8 mouse cellular contexts compared by ENCODE assay signal in genomic region chr1:88276524-88277097, GRCm38 (mm10). TPM values are rescaled to one million over a fixed set of nuclear protein-coding genes. Genes with fewer than 3 reads are reported as not detected.
DNase-seq lines count a peak whose midpoint lies in the region; ATAC-seq and TF ChIP-seq lines count a peak whose summit lies in the region.

No protein-coding gene starts in this region.

- H3K4me2 ChIP-seq in hindbrain, embryonic 14.5 days (replicated peaks): peak overlapping the region; percentile 52

- H3K9ac ChIP-seq in hindbrain, embryonic 14.5 days: peak overlapping the region; percentile 64

- no peak overlapping the region; the same call in 1 of the 2 replicates for H3K27ac ChIP-seq in left cerebral cortex, adult 2 months
- no peak overlapping the region for H3K27ac ChIP-seq in cortical plate, adult 2 months (ENCODE audit: insufficient read depth, low read length)
- H3K27ac ChIP-seq in hindbrain, embryonic 14.5 days: peak overlapping the region; percentile 38

- H3K4me3 ChIP-seq in left cerebral cortex, adult 2 months: peak overlapping the region; percentile 51
- peak overlapping the region; percentile 52 for H3K4me3 ChIP-seq in cortical plate, adult 2 months (ENCODE audit: insufficient read depth, low read length)
- H3K4me3 ChIP-seq in hindbrain, embryonic 14.5 days (replicated peaks; ENCODE audit: low read length): peak overlapping the region; percentile 42
- H3K4me3 ChIP-seq in megakaryocyte, embryonic 14.5 days (replicated peaks): peak overlapping the region; percentile 90

- H3K9me3 ChIP-seq in hindbrain, embryonic 14.5 days (ENCODE audit: control insufficient read depth, low read length): peaks cover 4% of the 10 kb centered on the region; the same call in 1 of the 2 replicates
- peaks cover 5% of the 10 kb centered on the region; the same call in 1 of the 2 replicates for H3K9me3 ChIP-seq in megakaryocyte, embryonic 14.5 days

- H3K27me3 ChIP-seq in hindbrain, embryonic 14.5 days (ENCODE audit: control insufficient read depth, insufficient read depth, low read length): no peaks in the 10 kb centered on the region
- no peaks in the 10 kb centered on the region for H3K27me3 ChIP-seq in megakaryocyte, embryonic 14.5 days (replicated peaks)

- intact Hi-C loops in left cerebral cortex, adult 2 months (cut with DNase I): no loop called here
- intact Hi-C loops in left cerebral cortex, postnatal 14 days (cut with DNase I): no loop called here

- DNase-seq in left cerebral cortex, adult 2 months (ENCODE audit: extremely low spot score in 1 of 2, low spot score in 2 of 2): no peak
- no peak for DNase-seq in left cerebral cortex, postnatal 14 days (ENCODE audit: low spot score in 2 of 2)
- DNase-seq in hindbrain, embryonic 14.5 days (ENCODE audit: low spot score): peak; percentile 69
- no peak for DNase-seq in retina, postnatal 1 day
- DNase-seq in right cerebral cortex, postnatal 14 days: no peak
- DNase-seq in yolk sac, embryonic 10.5 days (ENCODE audit: low spot score): no peak

- peak; percentile 37 for ATAC-seq in hindbrain, embryonic 14.5 days (ENCODE audit: low FRiP score)

- peaks cover 13% of the 10 kb centered on the region for H3K36me3 ChIP-seq in hindbrain, embryonic 14.5 days (replicated peaks; ENCODE audit: control insufficient read depth, insufficient read depth)
- H3K36me3 ChIP-seq in megakaryocyte, embryonic 14.5 days (replicated peaks; ENCODE audit: low read length): peaks cover 45% of the 10 kb centered on the region

- TF ChIP-seq CTCF in left cerebral cortex, adult 2 months (IDR thresholded peaks at IDR 0.05): no peak
- TF ChIP-seq CTCF in cortical plate, adult 2 months (IDR thresholded peaks at IDR 0.05; ENCODE audit: extremely low read depth, insufficient read depth, low read length): no peak

- no peak for TF ChIP-seq POLR2A in cortical plate, adult 2 months (IDR thresholded peaks at IDR 0.05; ENCODE audit: extremely low read depth, insufficient read depth, low read length)

- peaks cover 1% of the 10 kb centered on the region; the same call in 1 of the 2 replicates for H3K4me1 ChIP-seq in cortical plate, adult 2 months (ENCODE audit: control insufficient read depth, insufficient read depth, low read length)
- H3K4me1 ChIP-seq in hindbrain, embryonic 14.5 days (replicated peaks; ENCODE audit: control insufficient read depth, insufficient read depth, low read length): peaks cover 20% of the 10 kb centered on the region
- H3K4me1 ChIP-seq in megakaryocyte, embryonic 14.5 days: peaks cover 69% of the 10 kb centered on the region

- WGBS in hindbrain, embryonic 14.5 days: 29% methylated on average over 10 of the region's 10 CpGs

RNA-seq across cellular contexts. Expression of gene Hjurp, which starts 0.8 kb away (rescaled TPM):
- 10 to 100 TPM; 45.8 to 47.2 TPM for total RNA-seq in left cerebral cortex, adult 2 months (2021)
- total RNA-seq in left cerebral cortex, postnatal 14 days (2021): 10 to 100 TPM; 36.8 to 38.3 TPM
- 60.9 and 61.0 TPM in 2 replicates for polyA plus RNA-seq in cortical plate, adult 2 months (2012; rRNA removed)
- polyA plus RNA-seq in hindbrain, embryonic 14.5 days (2014; fragmentation: Nextera tagmentation; extraction: Ambion mirVana): 64.1 and 64.5 TPM in 2 replicates
- polyA plus RNA-seq in megakaryocyte, embryonic 14.5 days (2012; ENCODE audit: insufficient read depth, low replicate concordance): 2.4 and 4.0 TPM in 2 replicates

RNA-seq across cellular contexts. Expression of gene Trpm8, which starts 0.8 kb away (rescaled TPM):
- total RNA-seq in left cerebral cortex, adult 2 months (2021): under 1 TPM; 0.23 to 0.26 TPM
- total RNA-seq in left cerebral cortex, postnatal 14 days (2021): under 1 TPM; 0.61 to 0.68 TPM
- 0.02 and 0.04 TPM in 2 replicates for polyA plus RNA-seq in cortical plate, adult 2 months (2012; rRNA removed)
- polyA plus RNA-seq in hindbrain, embryonic 14.5 days (2014; fragmentation: Nextera tagmentation; extraction: Ambion mirVana): 0.10 and 0.17 TPM in 2 replicates
- polyA plus RNA-seq in megakaryocyte, embryonic 14.5 days (2012; ENCODE audit: insufficient read depth, low replicate concordance): not detected in 2 replicates

RNA-seq across cellular contexts. Expression of gene Mroh2a, which starts 49.8 kb away (rescaled TPM):
- total RNA-seq in left cerebral cortex, adult 2 months (2021): under 1 TPM in 1 of 2 experiments, not detected in 1; 0.19 TPM
- total RNA-seq in left cerebral cortex, postnatal 14 days (2021): under 1 TPM; 0.04 to 0.06 TPM
- polyA plus RNA-seq in cortical plate, adult 2 months (2012; rRNA removed): 0.02 TPM in 1 of 2 replicates, not detected in the other
- 1.1 and 2.0 TPM in 2 replicates for polyA plus RNA-seq in hindbrain, embryonic 14.5 days (2014; fragmentation: Nextera tagmentation; extraction: Ambion mirVana)
- not detected in 2 replicates for polyA plus RNA-seq in megakaryocyte, embryonic 14.5 days (2012; ENCODE audit: insufficient read depth, low replicate concordance)

Comparison
In these comparisons a context has a peak if more than half of its experiments do, and no peak if none do; other contexts are left out.
1. RNA of gene Hjurp, which starts 0.8 kb away (polyA plus RNA-seq): 64.1 to 64.5 TPM in hindbrain, embryonic 14.5 days and 60.9 to 61.0 TPM in cortical plate, adult 2 months; 2.4 to 4.0 TPM in megakaryocyte, embryonic 14.5 days; every median in the first group is over 10 times any median in the second.
2. Peak in every context shown above with its lines, with median percentiles within 50 percentile points of each other: H3K4me3 ChIP-seq.